Mouse (Mus musculus): ENCODE data around the gene Tmem98.

The Tmem98 gene

GRCm38 (mm10) chr11:80856827-80857226 lies 46.9 kb downstream of the Tmem98 start:
- DNase-seq = no peak

GRCm38 (mm10) chr11:80858065-80858464 lies 48.1 kb downstream of the Tmem98 start, which contains the start of gene Spaca3:
Gene Spaca3 (plus strand): TSS chr11:80858365.
- no peak for DNase-seq

GRCm38 (mm10) chr11:80862941-80863340 lies 53.0 kb downstream of the Tmem98 start:
- DNase-seq = no peak

GRCm38 (mm10) chr11:80868039-80868438 lies 58.1 kb downstream of the Tmem98 start:
- DNase-seq = no peak
